8 mouse cellular contexts compared by ENCODE assay signal in the genomic region with DNA sequence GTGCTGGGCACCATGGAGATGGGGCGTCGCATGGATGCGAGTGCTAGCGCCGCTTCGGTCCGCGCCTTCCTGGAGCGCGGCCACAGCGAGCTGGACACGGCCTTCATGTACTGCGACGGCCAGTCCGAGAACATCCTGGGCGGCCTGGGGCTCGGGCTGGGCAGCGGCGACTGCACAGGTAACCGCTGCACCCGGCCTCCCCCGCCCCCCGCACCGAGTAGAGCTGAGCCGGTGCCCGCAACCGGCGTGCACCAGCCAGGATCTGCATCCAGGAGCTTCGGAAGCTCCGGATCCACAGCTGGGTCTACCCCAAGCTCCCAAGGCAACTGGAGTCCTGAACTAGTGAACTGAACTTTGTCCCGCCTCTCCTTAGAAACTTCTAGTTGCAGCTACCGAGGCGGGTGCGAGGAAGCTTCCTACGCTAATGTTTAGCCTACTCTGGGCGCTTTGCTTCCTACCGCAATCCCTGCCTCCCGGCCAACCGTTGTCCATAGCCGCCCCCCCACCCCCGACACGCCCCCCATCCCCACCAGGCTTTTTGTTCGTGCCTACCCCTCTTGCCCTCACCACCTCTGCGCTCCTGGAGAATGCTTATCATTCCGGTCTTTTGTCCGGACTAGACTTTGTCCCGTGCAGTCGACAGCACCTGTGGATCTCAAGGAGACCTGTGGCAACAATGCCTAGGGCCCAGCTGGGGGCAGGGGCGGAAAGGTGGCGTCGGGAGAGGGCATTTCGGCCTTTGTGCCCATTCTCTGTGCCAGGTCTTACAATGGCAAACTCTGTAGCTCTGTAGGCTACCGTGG. TPM values are rescaled to one million over a fixed set of nuclear protein-coding genes. Genes with fewer than 3 reads are reported as not detected.
DNase-seq lines count a peak whose midpoint lies in the region; ATAC-seq and TF ChIP-seq lines count a peak whose summit lies in the region.

No protein-coding gene starts in this region.

- peaks cover 4% of the 10 kb centered on the region; the same call in 1 of the 2 replicates for H3K79me2 ChIP-seq in MEL (ENCODE audit: control insufficient read depth, insufficient read depth, low read length, poor library complexity)

- H3K9ac ChIP-seq in heart, embryonic 14.5 days (ENCODE audit: low read length): peak overlapping the region; percentile 93
- peak overlapping the region; percentile 93 for H3K9ac ChIP-seq in MEL (ENCODE audit: control insufficient read depth, low read depth, low read length, poor library complexity, severe bottlenecking)
- peak overlapping the region; percentile 91 for H3K9ac ChIP-seq in forebrain, embryonic 12.5 days
- H3K9ac ChIP-seq in neural tube, embryonic 12.5 days: peak overlapping the region; percentile 90

- WGBS in heart, embryonic 14.5 days: under 1% methylated on average over 53 of the region's 53 CpGs
- WGBS in forebrain, embryonic 12.5 days: under 1% methylated on average over 53 of the region's 53 CpGs
- WGBS in neural tube, embryonic 12.5 days: under 1% methylated on average over 53 of the region's 53 CpGs

- peak overlapping the region; percentile 77 to 89 for H3K4me3 ChIP-seq in heart, embryonic 14.5 days (ENCODE audit: control insufficient read depth in 1 of 2, insufficient read depth in 1 of 2, low read depth in 1 of 2, low read length in 2 of 2)
- peak overlapping the region; percentile 86 to 88 for H3K4me3 ChIP-seq in MEL (ENCODE audit: control insufficient read depth in 1 of 2, insufficient read depth in 1 of 2, low read depth in 2 of 2, low read length in 2 of 2)
- peak overlapping the region; percentile 86 for H3K4me3 ChIP-seq in forebrain, embryonic 12.5 days (replicated peaks)
- H3K4me3 ChIP-seq in neural tube, embryonic 12.5 days: peak overlapping the region; percentile 90

- no peak for TF ChIP-seq CTCF in MEL (IDR thresholded peaks at IDR 0.05 in 2 of 3, conservative IDR thresholded peaks at IDR 0.05 in 1 of 3; ENCODE audit: control insufficient read depth in 1 of 3, insufficient read depth in 1 of 3, low read depth in 2 of 3, low read length in 3 of 3, poor library complexity in 1 of 3, severe bottlenecking in 1 of 3)

- H3K9me3 ChIP-seq in heart, embryonic 14.5 days (ENCODE audit: control insufficient read depth, low read length): no peaks in the 10 kb centered on the region
- H3K9me3 ChIP-seq in MEL (replicated peaks; ENCODE audit: insufficient read depth, low read length): no peaks in the 10 kb centered on the region
- no peaks in the 10 kb centered on the region for H3K9me3 ChIP-seq in forebrain, embryonic 12.5 days
- H3K9me3 ChIP-seq in neural tube, embryonic 12.5 days: no peaks in the 10 kb centered on the region

- H3K4me1 ChIP-seq in heart, embryonic 14.5 days (ENCODE audit: control insufficient read depth in 2 of 2, insufficient read depth in 2 of 2, low read length in 2 of 2): peaks cover 8 to 16% of the 10 kb centered on the region in 2 experiments
- H3K4me1 ChIP-seq in MEL (ENCODE audit: control insufficient read depth in 1 of 2, insufficient read depth in 2 of 2, low read length in 2 of 2): peaks cover 0 to 9% of the 10 kb centered on the region in 2 experiments; a peak in 2 of 4 replicates
- H3K4me1 ChIP-seq in forebrain, embryonic 12.5 days: peaks cover 26% of the 10 kb centered on the region
- peaks cover 20% of the 10 kb centered on the region for H3K4me1 ChIP-seq in neural tube, embryonic 12.5 days

- H3K36me3 ChIP-seq in heart, embryonic 14.5 days (ENCODE audit: control insufficient read depth, insufficient read depth, low read length): peaks cover 26% of the 10 kb centered on the region
- H3K36me3 ChIP-seq in MEL (ENCODE audit: control insufficient read depth in 1 of 2, insufficient read depth in 2 of 2, low read length in 2 of 2): no peaks in the 10 kb centered on the region; a peak in 1 of 4 replicates
- peaks cover 22% of the 10 kb centered on the region for H3K36me3 ChIP-seq in forebrain, embryonic 12.5 days (replicated peaks)
- H3K36me3 ChIP-seq in neural tube, embryonic 12.5 days: peaks cover 21% of the 10 kb centered on the region

- peak overlapping the region; percentile 26 to 59; a peak in 3 of 4 replicates for H3K27ac ChIP-seq in heart, embryonic 14.5 days (replicated peaks in 1 of 2; ENCODE audit: control insufficient read depth in 1 of 2, insufficient read depth in 1 of 2, low read depth in 2 of 2, low read length in 2 of 2)
- H3K27ac ChIP-seq in MEL (ENCODE audit: control insufficient read depth, low read depth, low read length): peak overlapping the region; percentile 40
- peak overlapping the region; percentile 69; the same call in 1 of the 2 replicates for H3K27ac ChIP-seq in forebrain, embryonic 12.5 days
- peak overlapping the region; percentile 42; the same call in 1 of the 2 replicates for H3K27ac ChIP-seq in neural tube, embryonic 12.5 days

- H3K27me3 ChIP-seq in heart, embryonic 14.5 days (ENCODE audit: control insufficient read depth, insufficient read depth, low read length): no peaks in the 10 kb centered on the region
- no peaks in the 10 kb centered on the region for H3K27me3 ChIP-seq in MEL (ENCODE audit: control insufficient read depth in 1 of 2, insufficient read depth in 2 of 2, low read length in 2 of 2)
- peaks cover 5% of the 10 kb centered on the region; the same call in 1 of the 2 replicates for H3K27me3 ChIP-seq in forebrain, embryonic 12.5 days
- H3K27me3 ChIP-seq in neural tube, embryonic 12.5 days (replicated peaks): no peaks in the 10 kb centered on the region

- no peak for TF ChIP-seq EP300 in MEL (IDR thresholded peaks at IDR 0.05; ENCODE audit: low read depth in 1 of 2, low read length in 2 of 2)

- no peak for TF ChIP-seq POLR2A in MEL (IDR thresholded peaks at IDR 0.05; ENCODE audit: control insufficient read depth in 1 of 2, insufficient read depth in 1 of 2, low read depth in 1 of 2, low read length in 2 of 2, poor library complexity in 1 of 2)

- no peak for TF ChIP-seq RAD21 in MEL (IDR thresholded peaks at IDR 0.05; ENCODE audit: low read depth, low read length)

- DNase-seq in heart, adult 11 months: no peak
- peak; percentile 62 for DNase-seq in MEL (ENCODE audit: low read depth, low spot score)
- DNase-seq in kidney, postnatal 14 days: peak; percentile 64
- no peak for DNase-seq in testis, postnatal 10 days (ENCODE audit: low spot score)
- no peak for DNase-seq in right cerebral cortex, adult 18-20 months

- ATAC-seq in heart, embryonic 14.5 days (ENCODE audit: insufficient number of reproducible peaks, insufficient read depth, low FRiP score, low read depth): peak; percentile 62
- ATAC-seq in forebrain, embryonic 12.5 days (ENCODE audit: low FRiP score): peak; percentile 79
- ATAC-seq in neural tube, embryonic 12.5 days (ENCODE audit: low FRiP score, low read depth): peak; percentile 26

- peak overlapping the region; percentile 99 for H3K4me2 ChIP-seq in heart, embryonic 14.5 days (ENCODE audit: low read length)
- H3K4me2 ChIP-seq in forebrain, embryonic 12.5 days: peak overlapping the region; percentile 97
- H3K4me2 ChIP-seq in neural tube, embryonic 12.5 days (replicated peaks): peak overlapping the region; percentile 99

TF ChIP-seq in MEL, 35 proteins besides CTCF, POLR2A, EP300 and RAD21 (continues in another document):
- TF ChIP-seq UBTF (IDR thresholded peaks at IDR 0.05; ENCODE audit: borderline replicate concordance, insufficient read depth, low read depth, low read length) (peak; percentile 73; the same call in 1 of the 2 replicates), SIN3A (IDR thresholded peaks at IDR 0.05; ENCODE audit: low read length) (peak; percentile 11; the same call in 1 of the 2 replicates)

RNA-seq across cellular contexts. Expression of gene Akr7a5, which starts 0.6 kb away (rescaled TPM):
- 61.9 and 62.6 TPM in 2 replicates for polyA plus RNA-seq in heart, embryonic 14.5 days (2014; fragmentation: Nextera tagmentation; extraction: Ambion mirVana)
- total RNA-seq in MEL (2012; rRNA removed): 30.1 and 39.4 TPM in 2 replicates
- polyA plus RNA-seq in MEL (2012; ENCODE audit: insufficient read depth in 1 of 2, insufficient read length in 2 of 2, low read depth in 1 of 2, low replicate concordance in 2 of 2, missing spikeins in 1 of 2): 10 to 100 TPM in 1 of 2 experiments, not detected in 1; 43.2 TPM
- polyA plus RNA-seq in forebrain, embryonic 12.5 days (2016; fragmentation: Nextera tagmentation; extraction: Ambion mirVana): 70.7 and 78.1 TPM in 2 replicates
- 62.8 and 64.7 TPM in 2 replicates for polyA plus RNA-seq in neural tube, embryonic 12.5 days (2016; fragmentation: Nextera tagmentation; extraction: Ambion mirVana)

RNA-seq across cellular contexts. Expression of gene Pqlc2, which starts 0.6 kb away (rescaled TPM):
- polyA plus RNA-seq in heart, embryonic 14.5 days (2014; fragmentation: Nextera tagmentation; extraction: Ambion mirVana): 8.0 and 8.3 TPM in 2 replicates
- 5.2 and 5.3 TPM in 2 replicates for total RNA-seq in MEL (2012; rRNA removed)
- 10 to 100 TPM in 1 of 2 experiments, not detected in 1; 12.0 TPM for polyA plus RNA-seq in MEL (2012; ENCODE audit: insufficient read depth in 1 of 2, insufficient read length in 2 of 2, low read depth in 1 of 2, low replicate concordance in 2 of 2, missing spikeins in 1 of 2)
- polyA plus RNA-seq in forebrain, embryonic 12.5 days (2016; fragmentation: Nextera tagmentation; extraction: Ambion mirVana): 11.6 and 12.5 TPM in 2 replicates
- 12.7 and 14.2 TPM in 2 replicates for polyA plus RNA-seq in neural tube, embryonic 12.5 days (2016; fragmentation: Nextera tagmentation; extraction: Ambion mirVana)

RNA-seq across cellular contexts. Expression of gene Mrto4, which starts 41.3 kb away (rescaled TPM):
- polyA plus RNA-seq in heart, embryonic 14.5 days (2014; fragmentation: Nextera tagmentation; extraction: Ambion mirVana): 65.1 and 65.4 TPM in 2 replicates
- 320 and 353 TPM in 2 replicates for total RNA-seq in MEL (2012; rRNA removed)
- 100 to 1,000 TPM in 1 of 2 experiments, not detected in 1; 253 TPM for polyA plus RNA-seq in MEL (2012; ENCODE audit: insufficient read depth in 1 of 2, insufficient read length in 2 of 2, low read depth in 1 of 2, low replicate concordance in 2 of 2, missing spikeins in 1 of 2)
- polyA plus RNA-seq in forebrain, embryonic 12.5 days (2016; fragmentation: Nextera tagmentation; extraction: Ambion mirVana): 113 and 126 TPM in 2 replicates
- polyA plus RNA-seq in neural tube, embryonic 12.5 days (2016; fragmentation: Nextera tagmentation; extraction: Ambion mirVana): 97.8 and 104 TPM in 2 replicates

RNA-seq across cellular contexts. Expression of gene Emc1, which starts 41.3 kb away (rescaled TPM):
- 36.6 and 37.7 TPM in 2 replicates for polyA plus RNA-seq in heart, embryonic 14.5 days (2014; fragmentation: Nextera tagmentation; extraction: Ambion mirVana)
- total RNA-seq in MEL (2012; rRNA removed): 40.1 and 50.4 TPM in 2 replicates
- polyA plus RNA-seq in MEL (2012; ENCODE audit: insufficient read depth in 1 of 2, insufficient read length in 2 of 2, low read depth in 1 of 2, low replicate concordance in 2 of 2, missing spikeins in 1 of 2): 10 to 100 TPM in 1 of 2 experiments, not detected in 1; 17.3 TPM
- 34.9 and 35.6 TPM in 2 replicates for polyA plus RNA-seq in forebrain, embryonic 12.5 days (2016; fragmentation: Nextera tagmentation; extraction: Ambion mirVana)
- 42.3 and 43.6 TPM in 2 replicates for polyA plus RNA-seq in neural tube, embryonic 12.5 days (2016; fragmentation: Nextera tagmentation; extraction: Ambion mirVana)

RNA-seq across cellular contexts. Expression of gene Ubr4, which starts 41.3 kb away (rescaled TPM):
- polyA plus RNA-seq in heart, embryonic 14.5 days (2014; fragmentation: Nextera tagmentation; extraction: Ambion mirVana): 63.8 and 67.6 TPM in 2 replicates
- total RNA-seq in MEL (2012; rRNA removed): 81.9 and 94.9 TPM in 2 replicates
- 100 to 1,000 TPM; 177 to 270 TPM for polyA plus RNA-seq in MEL (2012; ENCODE audit: insufficient read depth in 1 of 2, insufficient read length in 2 of 2, low read depth in 1 of 2, low replicate concordance in 2 of 2, missing spikeins in 1 of 2)
- polyA plus RNA-seq in forebrain, embryonic 12.5 days (2016; fragmentation: Nextera tagmentation; extraction: Ambion mirVana): 76.0 and 81.5 TPM in 2 replicates
- 78.3 and 82.8 TPM in 2 replicates for polyA plus RNA-seq in neural tube, embryonic 12.5 days (2016; fragmentation: Nextera tagmentation; extraction: Ambion mirVana)

Comparison
In these comparisons a context has a peak if more than half of its experiments do, and no peak if none do; other contexts are left out.
1. ATAC-seq: peak in every context shown above with its lines; median percentile 79 in forebrain, embryonic 12.5 days; 62 in heart, embryonic 14.5 days; 26 in neural tube, embryonic 12.5 days.
2. DNase-seq: peak in MEL (single experiment) and kidney, postnatal 14 days (single experiment); none in heart, adult 11 months (single experiment), testis, postnatal 10 days (single experiment) and right cerebral cortex, adult 18-20 months (single experiment).
3. Peak in every context shown above with its lines, with median percentiles within 50 percentile points of each other: H3K27ac ChIP-seq, H3K4me2 ChIP-seq, H3K4me3 ChIP-seq and H3K9ac ChIP-seq.